Mouse (Mus musculus) neutrophil, adult 5-6 weeks (primary cell): ENCODE results near the gene 9330182L06Rik. TPM values are rescaled to one million over a fixed set of nuclear protein-coding genes. Genes with fewer than 3 reads are reported as not detected.

ENCODE experiments used
- ATAC-seq: fragments of 151-379, 151-347 bp; 2 replicates; pipeline ENCODE4 v1.8.0; 2017; ENCODE audit warnings: mild to moderate bottlenecking, moderate TSS enrichment; ENCODE audit not compliant: insufficient number of reproducible peaks, poor library complexity, low FRiP score, severe bottlenecking; ENCODE audit errors: extremely low read depth
- total RNA-seq: library from RNA; stranded (forward); fragments of 200-1000 nt; gene quantifications from 2 replicates; pipeline ENCODE4 v1.2.3, GENCODE M21; 2017

Gene 9330182L06Rik
- total RNA-seq, 1 experiment from 2014 or later: 0.23 TPM

DNA sequence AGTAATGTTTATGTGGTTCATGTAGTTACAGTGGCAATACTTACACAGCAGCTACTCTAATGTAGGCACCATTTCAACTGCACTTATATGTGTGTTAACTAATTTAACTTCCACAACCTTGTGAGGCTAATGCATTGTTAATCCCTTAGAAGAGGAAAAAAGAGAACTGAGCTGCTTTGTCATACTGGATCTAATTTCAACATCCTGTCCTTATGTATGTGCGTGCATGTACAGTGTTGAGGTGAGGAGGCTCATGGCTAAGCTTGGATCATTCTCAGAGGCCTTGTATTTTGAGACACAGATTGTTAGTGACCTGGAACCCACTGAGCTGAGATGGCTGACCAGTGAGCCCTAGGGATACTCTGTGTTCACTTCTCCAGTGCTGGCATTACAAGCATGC is 88.3 kb downstream of the 9330182L06Rik start:
- no peak for ATAC-seq

DNA sequence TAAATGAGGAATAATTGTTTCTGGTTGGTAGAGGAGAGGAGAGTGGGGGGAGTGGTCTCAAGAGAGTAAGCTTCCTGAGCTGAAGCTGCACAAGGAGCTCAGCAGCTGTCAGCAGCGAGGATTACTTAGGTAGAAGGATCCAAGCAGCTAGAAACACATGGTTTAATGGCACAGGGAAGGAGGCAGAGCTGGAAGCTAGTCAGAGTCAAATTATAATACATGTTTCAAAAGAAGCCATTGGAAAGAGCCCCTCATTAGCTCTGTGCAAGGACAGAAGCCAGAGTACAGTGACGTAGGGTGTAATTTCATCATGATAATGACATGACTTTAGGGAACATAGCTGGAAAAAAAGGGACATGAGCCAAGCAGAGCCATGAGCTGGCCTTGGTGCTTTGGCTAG is 92.2 kb downstream of the 9330182L06Rik start:
- no peak for ATAC-seq

DNA sequence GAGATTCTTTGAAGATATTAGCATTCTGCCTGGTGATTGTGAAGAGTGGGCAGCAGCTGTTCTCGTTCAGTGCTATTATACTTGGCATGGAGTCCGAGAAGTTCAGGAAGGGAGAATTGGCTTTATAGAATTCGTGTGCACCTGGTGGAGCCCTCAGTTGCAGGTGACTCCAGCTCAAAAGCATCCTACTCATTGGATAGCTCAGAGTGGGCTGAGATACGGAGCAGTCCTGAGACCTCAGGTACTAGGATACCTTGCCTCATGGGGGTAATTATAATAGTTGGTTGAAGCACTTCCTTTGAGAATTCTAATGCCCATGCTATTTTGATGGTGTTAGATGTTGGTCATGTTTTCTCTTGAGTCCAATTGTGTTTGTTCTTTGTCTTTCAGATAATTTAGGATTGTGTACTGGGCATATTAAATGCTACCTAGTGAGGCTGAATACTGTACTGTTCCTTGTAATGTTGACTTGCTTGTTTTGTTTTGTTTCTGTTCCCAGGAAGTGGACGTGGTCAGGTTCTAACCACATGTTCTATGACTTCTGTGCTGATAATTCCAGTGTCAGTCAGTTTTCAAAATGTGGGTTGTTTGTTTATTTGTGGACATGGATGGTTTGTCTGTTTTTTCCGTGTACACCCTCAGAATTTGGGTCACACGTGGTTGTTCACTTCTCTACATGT is 96.2 kb downstream of the 9330182L06Rik start:
- ATAC-seq: no peak

DNA sequence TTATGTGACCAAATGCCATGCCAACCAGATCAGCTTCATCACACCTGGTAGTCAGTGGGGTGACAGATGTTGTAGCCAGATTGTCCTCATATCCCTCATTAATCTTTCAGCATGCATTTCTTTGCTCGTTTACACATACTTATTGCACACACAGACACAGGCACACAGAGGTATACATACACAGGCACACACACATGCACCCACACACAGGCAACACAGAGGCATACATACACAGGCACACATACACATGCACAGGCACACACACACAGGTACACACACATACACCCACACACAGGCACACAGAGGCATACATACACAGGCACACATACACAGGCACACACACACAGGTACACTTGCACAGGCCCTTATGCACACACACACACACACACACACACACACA is 99.0 kb downstream of the 9330182L06Rik start:
- no peak for ATAC-seq

DNA sequence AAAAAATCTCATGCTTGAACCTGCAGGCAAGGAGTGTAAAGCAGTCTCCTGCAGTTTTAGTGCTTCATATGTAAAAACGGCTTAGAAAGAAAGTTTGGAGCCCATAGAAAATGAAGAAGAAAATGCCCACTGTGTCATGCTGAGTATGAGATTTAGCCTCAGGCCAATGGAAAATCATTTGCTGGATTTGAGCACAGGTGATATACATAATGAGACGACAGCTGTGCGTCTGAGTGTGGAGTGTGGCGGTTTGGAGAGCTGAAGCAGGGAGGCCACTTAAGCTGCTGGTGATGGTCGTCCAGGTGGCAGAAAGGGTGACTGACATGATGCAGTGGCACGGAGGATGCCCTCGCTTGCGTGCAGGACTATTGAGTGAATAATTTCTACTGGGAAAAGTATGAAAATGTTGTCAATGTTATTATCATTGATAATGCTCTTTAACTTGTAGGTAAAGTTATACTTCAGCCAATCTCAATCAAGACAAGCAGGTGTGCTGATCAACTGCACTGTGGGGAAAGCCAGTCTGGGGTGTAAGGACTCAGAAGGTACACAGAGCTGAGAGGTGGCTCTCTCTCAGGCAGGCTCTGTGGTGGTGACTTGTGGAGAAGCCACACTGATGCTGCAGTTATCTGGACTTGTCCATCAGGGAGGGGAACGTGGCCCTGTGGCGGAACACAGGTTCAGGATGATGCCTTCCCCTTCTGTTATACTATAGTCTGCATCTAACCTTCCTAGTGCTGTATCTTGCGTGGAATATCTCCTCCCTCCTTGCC is 102.2 kb downstream of the 9330182L06Rik start:
- no peak for ATAC-seq

DNA sequence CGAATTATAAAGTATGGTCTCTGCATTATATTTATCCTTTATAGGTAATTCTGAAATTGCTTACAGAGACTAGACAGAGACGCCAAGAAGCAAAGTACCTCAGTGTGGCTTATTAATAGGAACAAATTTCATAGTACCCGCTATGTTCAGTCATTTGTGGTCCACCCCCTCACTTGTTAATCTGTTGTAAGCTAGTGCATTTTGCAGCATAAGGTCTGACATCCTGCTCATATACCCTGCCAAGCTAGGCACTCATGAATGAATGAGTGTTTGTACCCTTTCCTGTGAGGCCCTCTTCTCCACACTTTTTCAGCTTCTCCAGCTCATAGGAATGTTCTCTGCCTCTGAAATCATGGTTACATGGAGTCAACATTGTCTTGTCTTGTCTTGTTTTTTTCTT is 105.2 kb downstream of the 9330182L06Rik start:
- no peak for ATAC-seq

DNA sequence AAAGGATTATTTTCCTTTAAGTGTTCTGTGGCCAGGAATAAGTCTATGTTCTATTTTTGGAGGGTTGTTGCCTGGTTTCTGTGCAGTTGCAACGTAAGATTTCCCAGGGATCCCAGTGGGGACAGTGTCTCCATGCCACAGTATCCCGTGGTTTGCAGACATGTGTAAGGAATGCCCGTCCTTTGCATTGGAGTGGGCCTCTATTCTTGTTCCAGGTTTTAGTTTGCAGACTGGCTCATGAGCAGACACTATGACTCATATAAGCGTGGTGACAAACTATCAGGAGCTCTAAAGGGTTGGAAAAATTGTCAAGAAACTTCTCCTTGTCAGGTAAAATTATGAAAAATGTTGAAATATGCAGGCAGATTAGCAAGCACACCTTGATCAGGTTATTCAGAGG is 107.4 kb downstream of the 9330182L06Rik start:
- ATAC-seq: no peak

DNA sequence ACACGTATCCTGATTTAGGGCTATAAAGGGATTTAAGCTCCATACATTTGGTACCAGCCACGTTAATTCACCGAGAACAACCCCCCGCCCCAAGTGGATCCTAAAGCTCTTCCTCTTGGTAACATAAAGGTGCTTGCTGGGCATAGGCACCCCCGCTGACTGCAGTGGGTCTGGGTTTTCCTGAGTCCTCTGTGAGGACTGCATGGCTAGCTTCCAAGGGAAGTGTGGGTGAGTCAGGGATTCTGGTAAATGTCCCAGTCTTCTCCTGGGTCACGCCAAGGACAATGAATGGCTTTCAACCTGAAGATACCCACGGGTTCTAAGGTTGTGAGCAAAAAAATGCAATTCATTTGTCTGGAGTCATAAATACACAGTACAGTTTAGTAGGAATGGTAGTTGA is 124.0 kb downstream of the 9330182L06Rik start:
- no peak for ATAC-seq

DNA sequence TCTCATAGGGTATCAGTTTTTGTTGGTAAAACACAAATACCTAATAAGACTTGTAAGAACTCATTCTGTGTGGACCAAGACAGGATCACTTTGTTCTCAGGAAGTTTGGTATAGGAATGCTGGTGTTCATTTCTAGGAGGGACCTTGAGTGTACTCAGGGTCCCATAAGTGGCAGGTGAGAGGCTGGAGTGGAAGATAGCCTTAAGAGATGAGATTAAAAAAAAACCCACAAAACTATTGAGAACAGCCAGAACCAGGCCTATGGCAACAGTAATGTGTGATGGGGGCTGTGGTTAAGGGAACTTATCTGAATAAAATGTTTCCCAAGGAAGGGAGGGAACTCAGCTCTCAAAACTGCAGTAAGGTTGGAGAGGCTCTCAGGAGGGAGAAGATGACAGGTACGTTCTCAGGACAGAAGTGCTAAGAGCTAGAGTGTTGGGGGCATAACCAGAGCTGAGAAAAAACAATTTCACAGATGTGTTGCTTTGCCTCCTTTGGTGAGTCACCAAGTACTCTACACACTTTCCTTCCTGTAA is 126.0 kb downstream of the 9330182L06Rik start:
- no peak for ATAC-seq

DNA sequence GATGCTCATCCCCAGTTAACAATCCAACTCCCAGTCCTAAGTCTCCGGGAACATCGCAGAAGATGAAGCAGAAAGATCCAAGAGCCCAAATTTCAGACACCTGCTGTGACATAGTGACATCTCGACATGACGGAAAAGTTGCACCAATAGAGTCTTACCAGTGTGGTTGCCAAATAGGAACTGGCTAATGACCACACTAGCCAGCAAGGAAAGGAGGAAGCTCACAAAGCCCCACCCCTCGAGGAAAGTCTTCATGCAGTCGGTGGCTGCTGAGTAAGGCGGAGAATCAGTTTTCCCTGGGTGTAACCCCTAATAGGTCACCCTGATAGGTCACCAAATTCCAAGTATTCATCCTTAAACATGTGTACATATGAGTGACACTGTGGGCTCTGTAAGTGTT is 151.2 kb downstream of the 9330182L06Rik start:
- ATAC-seq: peak; percentile 78

DNA sequence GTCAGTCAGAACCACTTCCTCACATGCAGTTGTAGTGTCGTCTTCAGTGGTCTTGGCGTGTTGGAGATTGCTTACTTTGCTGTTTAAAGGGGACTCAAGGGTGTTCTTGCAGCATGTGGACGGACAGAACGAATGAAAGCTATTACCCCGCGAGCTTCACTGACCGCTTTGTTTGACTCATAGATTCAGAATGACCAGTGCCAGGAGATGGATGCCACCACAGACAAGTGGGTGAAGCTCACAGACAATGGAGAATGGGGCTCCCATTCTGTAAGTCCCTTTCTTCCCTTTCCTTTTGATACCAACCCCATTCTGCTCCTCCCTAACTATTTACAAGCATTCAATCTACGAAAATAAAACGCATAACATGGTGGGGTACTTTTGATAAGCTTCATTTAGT is 151.9 kb downstream of the 9330182L06Rik start:
- no peak for ATAC-seq

DNA sequence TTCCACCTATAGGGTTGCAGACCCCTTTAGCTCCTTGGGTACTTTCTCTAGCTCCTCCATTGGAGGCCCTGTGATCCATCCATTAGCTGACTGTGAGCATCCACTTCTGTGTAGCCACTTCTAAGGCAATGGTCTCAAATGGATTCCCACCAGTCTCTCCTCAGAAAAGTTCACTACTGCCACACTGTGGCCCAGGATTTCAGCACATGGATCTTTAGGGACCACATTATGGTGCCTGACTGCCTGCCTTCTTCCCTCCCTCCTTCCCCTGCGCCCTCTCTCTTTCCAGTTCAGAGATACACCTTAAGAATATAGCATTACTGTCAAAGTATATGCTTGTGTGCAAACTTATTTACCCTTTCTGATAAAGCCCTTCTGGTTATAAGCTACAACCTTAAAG is 154.0 kb downstream of the 9330182L06Rik start:
- ATAC-seq: no peak

DNA sequence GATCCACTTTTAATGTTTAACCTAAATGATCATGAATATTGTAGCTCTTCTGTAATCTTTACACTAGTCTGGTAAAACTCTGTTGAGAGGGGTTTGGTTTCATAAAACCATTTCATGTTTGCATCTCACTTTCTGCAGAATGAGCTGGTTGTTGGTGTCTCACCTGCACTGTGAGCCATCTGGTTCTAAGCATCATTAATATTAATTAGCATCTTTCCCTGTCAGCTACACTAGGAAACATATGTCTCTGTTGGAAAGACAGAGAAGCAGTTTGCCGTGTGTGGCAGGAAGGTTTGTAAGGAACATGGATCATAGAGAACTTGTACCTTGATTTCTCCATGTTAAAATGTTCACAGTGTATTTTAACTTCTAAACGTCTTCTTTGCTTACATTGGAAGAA is 158.5 kb downstream of the 9330182L06Rik start:
- ATAC-seq: no peak

DNA sequence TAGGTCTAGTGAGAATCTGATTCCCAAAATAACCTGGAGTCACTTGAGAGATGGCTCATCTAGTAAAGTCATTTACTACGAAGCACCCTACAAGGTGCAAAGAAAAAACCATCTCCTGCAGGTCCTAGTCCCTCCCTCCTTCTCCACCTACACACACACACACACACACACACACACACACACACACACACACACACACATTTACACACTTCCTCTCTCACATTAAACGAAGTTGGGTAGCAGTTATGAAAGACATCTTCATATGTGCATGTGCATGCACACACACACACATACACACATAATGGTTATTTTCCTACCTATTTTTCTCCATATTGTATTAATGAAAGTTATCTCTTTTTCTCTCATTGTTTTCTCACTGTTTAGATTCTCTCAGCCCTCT is 161.2 kb downstream of the 9330182L06Rik start:
- ATAC-seq: no peak

DNA sequence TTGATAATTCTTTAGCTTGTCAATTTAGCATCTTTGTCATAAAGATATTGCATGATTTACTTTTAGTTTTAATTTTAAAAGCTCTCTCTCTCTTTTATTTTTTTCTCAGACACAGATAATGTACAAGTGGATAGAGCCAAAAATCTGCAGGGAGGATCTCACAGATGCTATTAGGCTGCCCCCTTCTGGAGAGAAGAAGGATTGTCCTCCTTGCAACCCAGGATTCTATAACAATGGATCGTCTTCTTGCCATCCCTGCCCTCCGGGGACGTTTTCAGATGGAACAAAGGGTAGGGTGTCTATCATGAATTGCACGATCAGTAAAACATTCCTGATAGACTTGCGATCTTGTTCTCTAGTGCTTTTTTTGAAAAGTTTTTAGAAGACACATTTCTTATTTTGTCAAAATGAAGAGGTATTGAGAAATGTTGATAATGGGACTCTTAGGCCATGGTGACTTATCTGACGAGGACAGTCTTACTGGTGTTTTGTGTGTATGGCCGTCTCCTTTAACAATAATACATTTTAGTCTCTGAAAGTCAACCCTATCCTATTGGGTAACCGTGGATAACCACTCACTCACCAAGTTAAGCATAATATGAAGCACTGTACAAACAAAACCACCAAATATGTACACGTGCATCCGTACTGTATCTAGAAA is 161.8 kb downstream of the 9330182L06Rik start:
- ATAC-seq: peak; percentile 67; the same call in 1 of the 2 replicates

DNA sequence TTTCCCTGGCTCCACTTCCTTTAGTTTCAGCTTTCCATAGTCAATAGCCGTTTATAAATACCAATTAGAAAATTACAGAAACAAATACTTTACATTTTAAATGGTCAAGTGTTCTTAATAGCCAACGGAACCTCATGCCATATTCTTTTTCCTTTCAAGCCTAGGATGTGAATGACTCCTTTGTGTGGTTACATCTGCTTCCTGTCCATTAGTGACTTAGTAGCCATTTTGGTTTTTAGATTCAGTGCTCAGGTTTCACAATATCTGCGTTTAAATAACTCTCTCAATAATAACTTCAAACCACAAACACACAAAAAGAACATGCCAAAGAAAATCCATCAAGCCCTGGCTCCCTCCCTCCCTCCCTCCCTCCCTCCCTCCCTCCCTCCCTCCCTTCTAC is 162.8 kb downstream of the 9330182L06Rik start:
- no peak for ATAC-seq

DNA sequence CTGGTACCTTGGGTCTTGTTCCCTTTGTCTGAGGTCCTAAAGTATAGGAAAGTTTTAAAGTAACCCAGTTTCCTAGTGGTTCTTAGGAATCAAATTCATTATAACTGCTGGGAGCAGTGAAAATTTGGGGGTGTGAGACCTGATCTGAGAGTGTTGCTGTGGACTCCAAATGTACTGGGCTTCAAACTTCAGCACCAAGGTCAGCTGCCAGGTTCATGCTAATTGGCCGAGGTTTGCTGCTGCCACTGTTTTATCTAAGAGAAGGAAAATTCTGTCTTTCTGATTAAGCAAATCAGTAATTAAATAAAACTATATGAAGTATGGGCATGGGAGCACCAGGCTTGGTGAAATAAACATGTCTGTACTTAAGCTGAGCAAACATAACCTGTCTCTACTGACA is 180.2 kb downstream of the 9330182L06Rik start:
- no peak for ATAC-seq

DNA sequence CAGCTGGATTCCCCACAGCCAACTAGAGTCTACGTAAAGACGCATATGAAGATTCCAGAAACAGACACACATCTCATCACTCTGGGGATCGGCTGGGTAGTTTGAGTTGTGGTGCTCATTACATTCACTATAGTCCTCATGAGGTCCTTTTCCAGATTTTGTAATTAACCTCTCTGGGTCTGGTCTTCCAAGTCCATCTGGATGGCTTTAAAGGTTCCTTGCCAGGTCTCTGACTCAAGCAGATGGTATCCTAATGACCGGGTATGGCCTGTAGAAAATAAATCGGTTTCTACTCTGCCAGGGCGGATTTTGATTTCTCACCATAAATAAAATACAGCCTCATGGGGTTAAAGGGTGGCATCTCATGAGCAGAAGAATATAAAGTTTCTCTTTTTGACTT is 183.0 kb downstream of the 9330182L06Rik start:
- ATAC-seq: no peak

DNA sequence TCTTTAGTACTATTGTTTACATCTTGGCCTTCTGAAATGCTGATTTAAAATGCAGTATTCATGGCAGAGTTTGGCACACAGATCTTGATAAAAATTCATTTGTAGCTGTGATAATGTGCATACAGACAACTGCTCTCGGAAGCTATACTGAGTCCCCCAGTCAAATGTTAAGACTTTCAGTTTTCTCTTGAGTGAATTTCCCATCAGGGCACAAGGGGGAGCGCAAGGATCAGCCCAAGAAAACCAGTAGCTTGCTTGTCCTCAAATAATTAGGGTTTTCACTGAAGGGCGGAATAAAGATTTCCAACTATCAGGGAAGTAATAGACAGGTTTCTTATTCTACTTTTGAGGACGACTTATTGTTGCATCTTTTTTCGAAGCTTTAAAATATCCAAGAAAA is 183.7 kb downstream of the 9330182L06Rik start:
- ATAC-seq: no peak

DNA sequence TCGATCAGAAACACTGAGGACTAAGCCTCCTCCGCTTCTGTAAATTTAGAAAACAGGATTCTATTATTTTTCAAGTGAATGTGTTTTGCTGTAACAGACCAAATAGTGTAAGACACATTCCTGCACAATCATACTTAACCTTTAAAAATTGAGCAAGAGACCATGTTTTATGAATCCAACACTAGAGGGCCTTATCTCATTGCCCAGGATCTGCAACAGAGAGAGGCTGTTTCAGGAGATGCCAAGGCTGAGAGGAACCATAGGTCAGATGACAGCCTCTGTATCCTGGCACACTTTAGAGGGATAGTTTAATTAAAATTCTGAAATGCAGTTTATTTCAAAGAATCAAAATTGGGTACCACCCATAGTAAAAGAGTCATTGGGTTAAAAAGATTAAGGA is 187.4 kb downstream of the 9330182L06Rik start:
- no peak for ATAC-seq
